Mouse (Mus musculus): ENCODE measurements around the gene Cfap99.

- TF ChIP-seq POLR2A (IDR thresholded peaks at IDR 0.05; ENCODE audit: control insufficient read depth, low read depth, low read length) (no peak), CTCF (IDR thresholded peaks at IDR 0.05; ENCODE audit: control insufficient read depth, insufficient read depth, insufficient replicate concordance, low read depth, low read length) (no peak)
Observed at GRCm38 (mm10) chr5:34340246-34340645, 51.8 kb downstream of the Cfap99 start.
